Mouse (Mus musculus) megakaryocyte, embryonic 14.5 days (primary cell): ENCODE measurements around the gene Tescl.
A peak's percentile ranks its signal among the peaks of the same experiment; 100 is the strongest.

Source experiments
- FLI1 ChIP-seq: IDR thresholded peaks from 2 replicates; pipeline ENCODE4 v1.6.1; 2012; ENCODE audit warnings: low read length, inconsistent platforms, mixed read lengths
- GATA1 ChIP-seq: IDR thresholded peaks from 3 replicates; pipeline ENCODE4 v1.6.1; 2012; ENCODE audit warnings: mixed read lengths, low read length, inconsistent platforms, borderline replicate concordance

GRCm38 (mm10) chr7:24290106-24290693 is 43.5 kb downstream of the Tescl start:
- TF ChIP-seq FLI1 (no peak), GATA1 (0 out of 3 replicates have a peak, but pooled peaks have one; percentile 12)
